Mouse (Mus musculus): ENCODE results near the gene Vwa8.

DNA sequence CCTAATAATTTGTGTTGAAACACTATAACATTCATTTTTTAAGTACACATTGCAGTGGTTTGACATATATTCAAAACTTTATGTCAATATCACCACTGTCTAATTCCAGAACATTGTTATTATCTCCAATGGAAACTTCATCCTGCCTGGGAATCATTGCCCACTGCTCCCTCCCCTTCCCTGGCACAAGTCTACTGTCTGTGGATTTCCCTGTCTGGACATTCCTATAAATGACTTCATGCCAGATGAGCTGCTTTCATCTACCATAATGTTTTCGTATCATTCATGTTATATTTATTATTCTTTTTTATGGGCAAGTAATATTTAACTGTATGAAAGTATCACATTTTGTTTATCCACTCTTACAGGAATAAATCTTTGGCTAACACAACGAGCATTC lies 367.5 kb downstream of the Vwa8 start:
- no peak for TF ChIP-seq CTCF (conservative IDR thresholded peaks at IDR 0.05; ENCODE audit: low read length)
- no peak for TF ChIP-seq NANOG (IDR thresholded peaks at IDR 0.05; ENCODE audit: borderline replicate concordance, low read length)
- TF ChIP-seq POU5F1 (IDR thresholded peaks at IDR 0.05; ENCODE audit: borderline replicate concordance, low read length) = no peak
